Mouse (Mus musculus): ENCODE results near the gene Dlx5.

- no peak for TF ChIP-seq MEF2A (IDR thresholded peaks at IDR 0.05; ENCODE audit: borderline replicate concordance, low read depth, low read length)
- no peak for TF ChIP-seq POLR2A (IDR thresholded peaks at IDR 0.05; ENCODE audit: low read depth, low read length)
- no peak for TF ChIP-seq HCFC1 (IDR thresholded peaks at IDR 0.05; ENCODE audit: low read depth, low read length)
- TF ChIP-seq MAZ (IDR thresholded peaks at IDR 0.05; ENCODE audit: low read depth, low read length), result no peak
- no peak for TF ChIP-seq CTCF (conservative IDR thresholded peaks at IDR 0.05 in 1 of 2, IDR thresholded peaks at IDR 0.05 in 1 of 2; ENCODE audit: low read depth in 2 of 2, low read length in 2 of 2)
- no peak for TF ChIP-seq ZKSCAN1 (IDR thresholded peaks at IDR 0.05; ENCODE audit: borderline replicate concordance, low read depth, low read length)
- no peak for TF ChIP-seq KAT2A (IDR thresholded peaks at IDR 0.05; ENCODE audit: insufficient replicate concordance, low read length)
- no peak for TF ChIP-seq USF1 (IDR thresholded peaks at IDR 0.05; ENCODE audit: low read depth, low read length)
- no peak for TF ChIP-seq TCF12 (IDR thresholded peaks at IDR 0.05; ENCODE audit: low read depth, low read length)
- TF ChIP-seq MAFK (IDR thresholded peaks at IDR 0.05; ENCODE audit: insufficient replicate concordance, low read length), result no peak
- no peak for TF ChIP-seq MYC (IDR thresholded peaks at IDR 0.05; ENCODE audit: low read depth, low read length)
- TF ChIP-seq MAX (IDR thresholded peaks at IDR 0.05; ENCODE audit: low read length), result no peak
- TF ChIP-seq MXI1 (IDR thresholded peaks at IDR 0.05; ENCODE audit: low read depth, low read length), result no peak
- no peak for TF ChIP-seq UBTF (IDR thresholded peaks at IDR 0.05; ENCODE audit: low read depth, low read length)
Measured at GRCm38 (mm10) chr6:6859950-6860410, 21.9 kb downstream of the Dlx5 start.

Measured in CH12.LX (cell line).